Mouse (Mus musculus) cortical plate, adult 2 months (tissue): Measurements from ENCODE around the gene Esam.

Experiments
- CTCF ChIP-seq: fragments of 200-500 bp; IDR thresholded peaks from 2 replicates; pipeline ENCODE4 v1.5.1; 2011; ENCODE audit warnings: mild to moderate bottlenecking, control low read depth, low read length; ENCODE audit not compliant: insufficient read depth; ENCODE audit errors: extremely low read depth
- POLR2A ChIP-seq: fragments of 200-500 bp; IDR thresholded peaks from 2 replicates; pipeline ENCODE4 v1.6.1; 2011; ENCODE audit warnings: mild to moderate bottlenecking, low read length, control low read depth; ENCODE audit not compliant: insufficient read depth; ENCODE audit errors: extremely low read depth

GRCm38 (mm10) chr9:37545166-37545610 is 17.3 kb downstream of the Esam start:
- TF ChIP-seq POLR2A: no peak
- TF ChIP-seq CTCF: no peak
